Mouse (Mus musculus): ENCODE data around the gene Fxyd7. TPM values are rescaled to one million over a fixed set of nuclear protein-coding genes. Genes with fewer than 3 reads are reported as not detected.

Gene Fxyd7
- polyA plus RNA-seq, 2 experiments from 2014 or later = not detected

GRCm38 (mm10) chr7:31049846-31050281 lies 1.4 kb downstream of the Fxyd7 start:
- ATAC-seq = no peak

GRCm38 (mm10) chr7:31049135-31049845 lies 2.0 kb downstream of the Fxyd7 start:
- no peak for ATAC-seq

- no peak for ATAC-seq
Measured at GRCm38 (mm10) chr7:31042431-31042910, 8.8 kb downstream of the Fxyd7 start, which contains the start of gene Fxyd5. Gene Fxyd5, minus strand, starts transcription at chr7:31042481.

GRCm38 (mm10) chr7:31041662-31042315 lies 9.5 kb downstream of the Fxyd7 start:
- peak; percentile 83 for ATAC-seq

GRCm38 (mm10) chr7:31041023-31041407 lies 10.3 kb downstream of the Fxyd7 start:
- ATAC-seq = no peak

GRCm38 (mm10) chr7:31040281-31041022 lies 10.8 kb downstream of the Fxyd7 start:
- no peak for ATAC-seq

- ATAC-seq = no peak
Measured at GRCm38 (mm10) chr7:31039011-31039410, 12.3 kb downstream of the Fxyd7 start.

- ATAC-seq = peak; percentile 22
Measured at GRCm38 (mm10) chr7:31037675-31038074, 13.6 kb downstream of the Fxyd7 start.

GRCm38 (mm10) chr7:31036917-31037316 lies 14.3 kb downstream of the Fxyd7 start:
- peak; percentile 5 for ATAC-seq

- no peak for ATAC-seq
Measured at GRCm38 (mm10) chr7:31035291-31035690, 16.0 kb downstream of the Fxyd7 start.

- peak; percentile 14 for ATAC-seq
Measured at GRCm38 (mm10) chr7:31034789-31035188, 16.5 kb downstream of the Fxyd7 start.

- peak; percentile 77 for ATAC-seq
Measured at GRCm38 (mm10) chr7:31033409-31034165, 17.7 kb downstream of the Fxyd7 start.

- ATAC-seq = no peak
Measured at GRCm38 (mm10) chr7:31031731-31032130, 19.5 kb downstream of the Fxyd7 start.

- ATAC-seq = no peak
Measured at GRCm38 (mm10) chr7:31030717-31031116, 20.6 kb downstream of the Fxyd7 start.

GRCm38 (mm10) chr7:31028609-31029008 lies 22.7 kb downstream of the Fxyd7 start:
- peak; percentile 6 for ATAC-seq

GRCm38 (mm10) chr7:31017104-31017901 lies 34.0 kb downstream of the Fxyd7 start:
- no peak for ATAC-seq

- no peak for ATAC-seq
Measured at GRCm38 (mm10) chr7:31012971-31013370, 38.3 kb downstream of the Fxyd7 start.

GRCm38 (mm10) chr7:31008889-31009288 lies 42.4 kb downstream of the Fxyd7 start:
- no peak for ATAC-seq

GRCm38 (mm10) chr7:31008175-31008574 lies 43.1 kb downstream of the Fxyd7 start:
- no peak for ATAC-seq

GRCm38 (mm10) chr7:31007775-31008174 lies 43.5 kb downstream of the Fxyd7 start:
- ATAC-seq = no peak

GRCm38 (mm10) chr7:31002650-31003049 lies 48.6 kb downstream of the Fxyd7 start:
- ATAC-seq = peak; percentile 86
